ENCODE assay signal across 12 mouse cellular contexts in genomic region chr6:8474316-8474715, GRCm38 (mm10).
"Had no signal": no experiment of that assay in that cellular context is flagged by ENCODE, and none has a peak within 500 bp of the region (broad histone marks: within the 10 kb centered on the region; RNA-seq: fewer than 3 reads in every experiment).

No protein-coding gene starts in this region.

- H3K4me3 ChIP-seq: intestine, embryonic 15.5 days; limb, embryonic 15.5 days; megakaryocyte, embryonic 14.5 days; midbrain, embryonic 12.5 days; neural tube, embryonic 13.5 days had no signal

- H3K9ac ChIP-seq: intestine, embryonic 15.5 days; limb, embryonic 15.5 days; midbrain, embryonic 12.5 days; neural tube, embryonic 13.5 days had no signal

- ATAC-seq: midbrain, embryonic 16.5 days had no signal

- H3K36me3 ChIP-seq: intestine, embryonic 15.5 days; limb, embryonic 15.5 days; midbrain, embryonic 12.5 days; neural tube, embryonic 13.5 days had no signal

- H3K4me2 ChIP-seq: intestine, embryonic 15.5 days; limb, embryonic 15.5 days; midbrain, embryonic 12.5 days; neural tube, embryonic 13.5 days had no signal

- H3K9me3 ChIP-seq: intestine, embryonic 15.5 days; limb, embryonic 15.5 days; megakaryocyte, embryonic 14.5 days; midbrain, embryonic 12.5 days; neural tube, embryonic 13.5 days had no signal

- H3K4me1 ChIP-seq: limb, embryonic 15.5 days; megakaryocyte, embryonic 14.5 days; neural tube, embryonic 13.5 days had no signal

- DNase-seq: kidney, adult 18-20 months; kidney, postnatal 25 days; lung, postnatal 36 days; retina, postnatal 1 day; thymus, adult 18-20 months; thymus, postnatal 14 days had no signal

- H3K27me3 ChIP-seq: intestine, embryonic 15.5 days; limb, embryonic 15.5 days; neural tube, embryonic 13.5 days had no signal

- H3K27ac ChIP-seq: intestine, embryonic 15.5 days; limb, embryonic 15.5 days; midbrain, embryonic 12.5 days; neural tube, embryonic 13.5 days had no signal
